Mouse (Mus musculus): ENCODE data around the gene Tuba4a. TPM values are rescaled to one million over a fixed set of nuclear protein-coding genes. Genes with fewer than 3 reads are reported as not detected.

Tuba4a gene
- total RNA-seq, 2 experiments from 2014 or later: 46.4 to 54.4 TPM

DNA sequence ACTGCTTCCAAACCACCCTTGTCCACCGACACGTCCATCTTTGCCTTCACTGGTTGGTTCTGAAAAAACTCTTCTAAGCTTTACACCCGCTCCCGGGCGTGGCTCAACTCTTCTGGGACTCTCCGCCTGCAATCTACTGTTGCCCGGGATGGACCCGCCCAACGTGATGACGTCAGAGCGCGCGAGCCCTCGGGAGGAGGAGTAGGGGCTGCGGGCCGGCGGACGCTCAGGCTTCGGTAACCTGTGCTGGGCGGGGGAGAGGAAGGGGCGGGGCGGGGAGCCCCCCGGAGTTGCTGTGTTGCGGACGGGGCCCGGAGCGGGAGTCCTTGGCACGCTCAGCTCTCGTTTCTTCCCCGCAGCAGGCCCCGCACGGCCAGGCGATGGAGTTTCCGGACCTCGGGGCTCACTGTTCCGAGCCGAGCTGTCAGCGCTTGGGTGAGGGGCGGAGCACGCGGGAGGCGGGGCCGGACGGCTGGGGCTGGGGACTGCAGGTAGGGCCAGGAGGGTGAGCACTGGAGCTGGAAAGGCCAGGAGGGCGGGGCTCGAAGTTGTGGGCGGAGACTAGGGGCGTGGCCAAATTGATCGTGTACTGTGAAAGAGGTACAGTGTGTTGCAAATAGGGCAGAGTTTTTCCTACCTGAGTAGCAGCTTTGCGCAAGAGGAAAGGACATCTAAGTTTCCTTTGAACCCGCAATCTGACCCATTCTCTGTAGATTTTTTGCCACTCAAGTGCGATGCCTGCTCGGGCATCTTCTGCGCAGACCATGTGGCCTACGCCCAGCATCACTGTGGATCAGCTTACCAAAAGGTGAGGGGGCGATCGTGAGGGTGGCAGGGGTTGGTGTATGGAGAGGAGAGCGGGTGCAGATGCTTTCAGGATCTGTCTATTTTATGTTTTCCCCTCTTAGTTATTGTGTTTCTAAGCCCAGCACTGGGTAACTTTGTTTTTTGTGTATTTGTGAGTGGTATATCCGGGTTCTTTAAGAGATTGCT lies 50.9 kb downstream of the Tuba4a start, which contains the start of gene Zfand2b:
Gene Zfand2b, plus strand, starts transcription at position 175 of the 993 bp plus-strand sequence.
- DNase-seq (ENCODE audit: low spot score in 2 of 2): peak; percentile 85 to 95

DNA sequence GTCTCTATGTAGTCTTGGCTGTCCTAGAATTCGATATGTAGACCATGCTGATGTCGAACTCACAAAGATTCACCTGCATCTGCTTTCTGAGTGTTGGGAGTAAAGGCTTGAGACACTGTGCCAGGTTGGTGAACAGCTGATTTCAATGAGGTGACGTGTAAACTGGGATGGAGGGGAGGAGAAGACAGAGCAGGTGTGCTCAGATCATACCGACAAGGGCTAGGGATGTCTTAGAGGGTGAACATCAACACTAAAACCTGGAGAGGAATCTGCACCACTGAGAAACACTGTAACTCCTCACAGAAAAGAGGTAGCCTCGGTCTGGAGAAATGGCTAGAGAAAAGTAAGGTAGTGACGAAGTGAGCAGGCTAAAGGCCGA lies 51.6 kb downstream of the Tuba4a start:
- no peak for DNase-seq (ENCODE audit: low spot score in 2 of 2)

Small RNA genes within 50 kb of the gene (microRNA-seq; reads per million reads assigned to microRNA genes)
- not detected for gene Gm27943

Other genes with a start within 250 kb of the Tuba4a start
- gene Nhej1, start 94.7 kb downstream of the Tuba4a start, total RNA-seq (2021): 1 to 10 TPM; 4.4 to 4.5 TPM
- gene Slc23a3, start 86.0 kb downstream of the Tuba4a start, total RNA-seq (2021): 1 to 10 TPM in 1 of 2 experiments, under 1 TPM in 1; 0.56 to 1.6 TPM
- gene Cnppd1, start 77.2 kb downstream of the Tuba4a start, total RNA-seq (2021): 10 to 100 TPM; 52.1 to 55.4 TPM
- gene Retreg2, start 77.1 kb downstream of the Tuba4a start, total RNA-seq (2021): 10 to 100 TPM; 90.3 to 92.2 TPM
- 10 to 100 TPM; 27.5 to 31.4 TPM for gene Zfand2b, start 51.2 kb downstream of the Tuba4a start, total RNA-seq (2021)
- 10 to 100 TPM; 42.1 TPM for gene Abcb6, start 39.5 kb downstream of the Tuba4a start, total RNA-seq (2021)
- gene Ankzf1, start 27.7 kb downstream of the Tuba4a start, total RNA-seq (2021): 10 to 100 TPM; 23.0 to 27.3 TPM
- gene Atg9a, start 27.7 kb downstream of the Tuba4a start, total RNA-seq (2021): 10 to 100 TPM; 38.0 to 41.8 TPM
- 10 to 100 TPM; 45.2 to 67.4 TPM for gene Glb1l, start 9.1 kb downstream of the Tuba4a start, total RNA-seq (2021)
- gene Stk16, start 9.0 kb downstream of the Tuba4a start, total RNA-seq (2021): 100 to 1,000 TPM in 1 of 2 experiments, 10 to 100 TPM in 1; 96.8 to 110 TPM
- gene A630095N17Rik, start 12.2 kb upstream of the Tuba4a start, total RNA-seq (2021): not detected
- gene Dnajb2, start 16.5 kb upstream of the Tuba4a start, total RNA-seq (2021): 10 to 100 TPM; 40.5 to 42.5 TPM
- gene Ptprn, start 44.6 kb upstream of the Tuba4a start, total RNA-seq (2021): 10 to 100 TPM; 79.8 to 81.3 TPM
- 100 to 1,000 TPM; 138 to 152 TPM for gene Resp18, start 58.5 kb upstream of the Tuba4a start, total RNA-seq (2021)
- gene Dnpep, start 98.1 kb upstream of the Tuba4a start, total RNA-seq (2021): 100 to 1,000 TPM; 106 to 113 TPM
- gene Des, start 140.5 kb upstream of the Tuba4a start, total RNA-seq (2021): 10 to 100 TPM; 40.5 to 78.8 TPM
- gene Speg, start 155.4 kb upstream of the Tuba4a start, total RNA-seq (2021): 10 to 100 TPM; 32.4 to 33.7 TPM
- gene Gmppa, start 216.1 kb upstream of the Tuba4a start, total RNA-seq (2021): 10 to 100 TPM; 71.3 to 82.4 TPM
- gene Asic4, start 230.6 kb upstream of the Tuba4a start, total RNA-seq (2021): 10 to 100 TPM; 10.4 to 11.9 TPM

All from adrenal gland, postnatal 4 days (tissue).